Mouse (Mus musculus): ENCODE measurements around the gene Ahnak. TPM values are rescaled to one million over a fixed set of nuclear protein-coding genes. Genes with fewer than 3 reads are reported as not detected.
"Not testable (repeated sequence)": the region's sequence is repeated elsewhere in the genome, so short reads cannot be mapped to it uniquely, and the experiment has no call there.

The Ahnak gene
- total RNA-seq, 2 experiments from 2014 or later: 14.5 to 17.8 TPM

GRCm38 (mm10) chr19:8966590-8967372 is 22.3 kb upstream of the Ahnak start, which contains the start of gene Eef1g:
TSS of gene Eef1g (plus strand) at chr19:8967041.
- intact Hi-C loops (cut with DNase I): no loop called here
- DNase-seq (ENCODE audit: extremely low spot score in 1 of 2, low spot score in 2 of 2): peak; percentile 98 to 100

DNA sequence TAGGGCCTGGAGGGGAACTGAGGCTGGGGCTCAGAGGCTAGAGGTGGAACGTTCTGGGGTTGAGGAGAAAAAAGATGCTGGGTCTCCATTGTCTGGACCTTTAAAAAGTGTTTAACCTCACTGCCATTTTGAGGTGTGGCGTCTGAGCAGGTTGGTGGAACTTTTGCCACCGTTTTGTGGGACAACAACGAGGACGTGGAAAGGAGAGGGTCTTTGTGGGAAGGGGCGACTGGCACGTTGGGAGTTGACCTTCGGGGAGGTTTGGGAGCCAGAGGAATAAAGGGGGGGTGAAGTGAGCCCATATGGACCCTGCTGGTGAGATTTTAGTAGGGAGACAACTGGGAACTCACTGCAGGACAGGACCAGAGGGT is 21.7 kb upstream of the Ahnak start:
- intact Hi-C loops (cut with DNase I): no loop called here
- DNase-seq (ENCODE audit: extremely low spot score in 1 of 2, low spot score in 2 of 2): no peak

- intact Hi-C loops (cut with DNase I): no loop called here
Observed at GRCm38 (mm10) chr19:8967893-8968292, 21.2 kb upstream of the Ahnak start.

GRCm38 (mm10) chr19:8972491-8972890 is 16.6 kb upstream of the Ahnak start:
- intact Hi-C loops (cut with DNase I): not testable (repeated sequence)

More at GRCm38 (mm10) chr19:8967893-8968292, 21.2 kb upstream of the Ahnak start:
- DNase-seq (ENCODE audit: extremely low spot score in 1 of 2, low spot score in 2 of 2): no peak

DNA sequence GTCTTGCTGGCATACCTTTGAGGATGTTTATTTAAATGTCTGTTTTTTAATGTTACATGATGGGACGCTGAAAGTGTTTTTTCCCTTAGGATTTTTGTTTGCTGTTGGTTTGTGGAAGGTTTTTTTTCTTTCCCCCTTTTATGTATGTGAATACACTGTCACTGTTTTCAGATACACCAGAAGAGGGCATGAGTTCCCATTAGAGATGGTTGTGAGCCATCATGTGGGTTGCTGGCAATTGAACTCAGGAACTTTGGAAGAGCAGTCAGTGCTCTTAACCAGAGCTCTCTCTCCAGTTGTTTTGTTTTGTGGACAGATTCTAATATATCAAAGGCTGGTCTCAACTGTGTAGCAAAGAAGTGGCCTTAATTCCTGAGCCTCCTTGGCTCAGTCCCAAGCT is 14.4 kb upstream of the Ahnak start:
- no peak for DNase-seq (ENCODE audit: extremely low spot score in 1 of 2, low spot score in 2 of 2)
- intact Hi-C loops (cut with DNase I): loop anchor here (5.0 kb wide), 1 partner anchor 138 kb away; no protein-coding TSS in a partner anchor

More at GRCm38 (mm10) chr19:8972491-8972890, 16.6 kb upstream of the Ahnak start:
- not testable (repeated sequence) for DNase-seq (ENCODE audit: extremely low spot score in 1 of 2, low spot score in 2 of 2)

GRCm38 (mm10) chr19:8975491-8975890 is 13.6 kb upstream of the Ahnak start:
- DNase-seq (ENCODE audit: extremely low spot score in 1 of 2, low spot score in 2 of 2): no peak
- intact Hi-C loops (cut with DNase I): loop anchor here (5.0 kb wide), 1 partner anchor 137 kb away; no protein-coding TSS in a partner anchor

DNA sequence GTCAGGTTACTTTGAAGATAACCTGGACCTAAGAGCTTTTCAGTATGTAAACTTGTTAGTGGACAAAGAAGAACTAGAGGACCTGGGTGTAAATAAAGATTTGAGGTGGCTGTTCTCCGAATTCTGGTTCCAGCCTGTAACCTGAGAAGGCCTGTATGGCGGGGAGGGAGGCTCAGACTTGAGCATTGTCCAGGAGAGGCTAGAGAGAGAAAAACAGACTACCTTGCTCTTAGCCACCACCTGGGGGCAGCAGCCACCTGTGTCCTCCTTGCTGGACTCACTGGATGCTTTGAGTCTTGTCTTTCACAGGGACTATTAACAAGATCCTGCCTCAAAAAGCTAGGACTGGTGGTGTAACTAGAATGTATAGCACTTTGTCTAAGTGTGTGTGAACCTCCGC is 12.5 kb upstream of the Ahnak start:
- intact Hi-C loops (cut with DNase I): loop anchor here (5.0 kb wide), 1 partner anchor 136 kb away; no protein-coding TSS in a partner anchor
- no peak for DNase-seq (ENCODE audit: extremely low spot score in 1 of 2, low spot score in 2 of 2)

DNA sequence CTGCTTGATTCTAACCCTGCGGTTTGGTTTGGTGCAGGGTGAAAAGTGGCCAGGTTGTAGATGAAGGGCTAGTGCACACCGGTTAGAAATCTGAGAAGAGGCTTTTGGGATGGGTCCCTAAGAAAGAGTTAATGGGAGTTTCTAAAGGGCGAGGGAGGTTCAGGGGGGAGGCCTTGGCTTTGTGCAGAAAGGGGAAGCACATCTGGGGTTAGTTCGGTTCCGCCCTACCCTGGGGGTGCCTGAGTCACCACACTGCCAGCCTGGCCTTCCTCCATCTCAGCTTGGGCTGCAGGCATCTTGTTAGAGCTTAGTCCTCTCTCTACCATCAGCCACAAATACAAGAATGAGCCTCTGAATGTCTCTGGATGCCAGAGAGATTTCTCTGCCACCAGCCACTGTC is 8.3 kb upstream of the Ahnak start:
- DNase-seq (ENCODE audit: extremely low spot score in 1 of 2, low spot score in 2 of 2): no peak
- intact Hi-C loops (cut with DNase I): no loop called here

GRCm38 (mm10) chr19:8981450-8982168 is 7.5 kb upstream of the Ahnak start:
- no peak for DNase-seq (ENCODE audit: extremely low spot score in 1 of 2, low spot score in 2 of 2)

GRCm38 (mm10) chr19:8982303-8983149 is 6.6 kb upstream of the Ahnak start:
- intact Hi-C loops (cut with DNase I): no loop called here
- no peak for DNase-seq (ENCODE audit: extremely low spot score in 1 of 2, low spot score in 2 of 2)

More at GRCm38 (mm10) chr19:8981450-8982168, 7.5 kb upstream of the Ahnak start:
- intact Hi-C loops (cut with DNase I): no loop called here

DNA sequence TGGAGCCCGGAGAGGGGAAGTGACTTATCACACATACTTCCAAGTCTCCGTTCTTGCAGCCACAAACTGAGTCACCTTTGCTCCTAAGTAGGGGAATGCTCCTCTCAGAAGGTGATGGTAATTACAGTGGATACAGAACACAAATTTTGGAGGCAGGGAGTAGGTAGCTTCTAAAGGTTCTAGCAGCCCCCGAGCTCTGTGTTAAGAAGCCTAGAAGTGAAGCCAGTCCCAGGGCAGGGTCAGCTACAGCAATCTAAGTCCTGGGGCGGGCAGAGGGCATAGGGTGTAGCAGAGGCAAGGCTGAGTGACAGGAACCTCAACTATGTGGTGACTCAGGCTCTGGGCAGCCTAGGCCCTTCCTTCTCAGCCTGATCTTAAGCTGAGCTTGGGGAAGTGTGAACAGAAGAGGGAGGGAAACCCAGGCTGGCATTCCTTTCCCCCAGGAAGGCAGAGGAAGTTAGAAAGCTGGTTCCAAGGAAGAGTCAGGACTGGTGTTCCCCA is 5.9 kb upstream of the Ahnak start:
- no peak for DNase-seq (ENCODE audit: extremely low spot score in 1 of 2, low spot score in 2 of 2)
- intact Hi-C loops (cut with DNase I): no loop called here

- DNase-seq (ENCODE audit: extremely low spot score in 1 of 2, low spot score in 2 of 2): peak; percentile 78 to 89
- intact Hi-C loops (cut with DNase I): no loop called here
Observed at GRCm38 (mm10) chr19:8984255-8984868, 4.7 kb upstream of the Ahnak start.

DNA sequence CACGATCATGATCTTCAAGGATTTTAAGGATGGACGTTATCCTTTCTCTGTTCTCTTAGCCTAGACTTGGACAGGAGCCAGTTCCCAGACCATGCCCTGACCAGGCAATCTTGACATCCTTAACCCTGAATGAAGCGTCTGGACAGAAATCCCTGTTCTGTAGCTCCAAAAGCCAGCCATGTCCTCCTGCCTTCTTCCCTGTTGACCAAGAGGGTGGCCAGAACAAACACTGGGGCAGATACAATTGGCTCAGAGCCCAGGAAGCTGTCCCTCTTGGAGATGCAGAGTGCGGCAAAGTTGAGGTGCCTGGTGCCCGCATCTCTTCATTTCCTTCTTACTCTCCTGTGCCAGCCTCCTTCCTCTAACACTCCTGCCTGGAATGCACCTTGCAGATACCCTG is 3.2 kb upstream of the Ahnak start:
- intact Hi-C loops (cut with DNase I): no loop called here

DNA sequence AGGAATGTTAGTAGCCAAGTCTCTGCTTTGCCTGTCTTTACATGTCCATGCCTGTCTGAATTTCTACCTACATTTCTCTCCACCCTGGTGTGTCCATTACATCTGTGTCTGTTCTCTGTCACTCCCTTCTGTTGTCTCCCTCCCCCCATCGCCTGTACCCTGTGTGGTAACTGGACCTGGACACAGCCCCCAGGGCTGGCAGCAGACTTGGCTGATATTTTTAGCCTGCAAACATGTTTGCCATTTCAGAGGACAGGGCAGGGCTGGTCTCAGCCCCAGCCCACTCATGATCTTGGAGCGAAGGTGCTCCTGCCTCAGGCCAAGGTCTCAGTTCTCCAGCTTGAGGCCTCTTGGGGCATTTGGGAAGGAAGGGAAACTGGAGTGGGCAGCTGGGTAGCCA is 1.3 kb upstream of the Ahnak start:
- intact Hi-C loops (cut with DNase I): no loop called here

More for the DNA sequence above, 3.2 kb upstream of the Ahnak start:
- no peak for DNase-seq (ENCODE audit: extremely low spot score in 1 of 2, low spot score in 2 of 2)

GRCm38 (mm10) chr19:8988346-8989065 is 578 bp upstream of the Ahnak start:
- no peak for DNase-seq (ENCODE audit: extremely low spot score in 1 of 2, low spot score in 2 of 2)
- intact Hi-C loops (cut with DNase I): no loop called here

More for the DNA sequence above, 1.3 kb upstream of the Ahnak start:
- no peak for DNase-seq (ENCODE audit: extremely low spot score in 1 of 2, low spot score in 2 of 2)

GRCm38 (mm10) chr19:8989567-8990431 is 715 bp downstream of the Ahnak start:
- intact Hi-C loops (cut with DNase I): loop anchor here (5.0 kb wide), 3 partner anchors 48 to 123 kb away; no protein-coding TSS in a partner anchor
- DNase-seq (ENCODE audit: extremely low spot score in 1 of 2, low spot score in 2 of 2): peak in 1 of 2 experiments; percentile 92

All from left cerebral cortex, postnatal 10 days (tissue).